Mouse (Mus musculus): ENCODE data around the gene Crabp2. TPM values are rescaled to one million over a fixed set of nuclear protein-coding genes. Genes with fewer than 3 reads are reported as not detected.

Crabp2 gene
- polyA plus RNA-seq, 1 experiment, result 1.4 TPM

DNA sequence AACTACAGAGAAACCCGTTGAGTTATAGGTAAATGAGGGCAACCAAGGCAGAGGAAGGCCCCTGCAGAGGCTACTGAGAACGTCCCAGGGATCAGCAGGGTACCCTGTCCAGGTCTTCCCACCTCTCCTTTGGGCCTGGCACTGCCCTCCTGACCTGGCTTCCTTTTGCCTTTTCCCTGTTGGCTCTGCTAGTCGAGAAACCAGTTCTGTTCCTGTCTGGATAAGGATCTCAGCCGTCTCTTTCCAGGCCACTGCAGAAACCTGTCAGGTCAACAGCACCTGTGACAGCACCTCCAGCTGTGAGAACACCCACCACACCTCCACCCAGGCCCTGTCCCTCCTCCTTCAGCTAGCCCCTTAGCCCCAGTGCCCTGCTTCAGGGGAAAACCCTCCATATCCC lies 10.0 kb downstream of the Crabp2 start:
- no peak for DNase-seq (ENCODE audit: low spot score)

DNA sequence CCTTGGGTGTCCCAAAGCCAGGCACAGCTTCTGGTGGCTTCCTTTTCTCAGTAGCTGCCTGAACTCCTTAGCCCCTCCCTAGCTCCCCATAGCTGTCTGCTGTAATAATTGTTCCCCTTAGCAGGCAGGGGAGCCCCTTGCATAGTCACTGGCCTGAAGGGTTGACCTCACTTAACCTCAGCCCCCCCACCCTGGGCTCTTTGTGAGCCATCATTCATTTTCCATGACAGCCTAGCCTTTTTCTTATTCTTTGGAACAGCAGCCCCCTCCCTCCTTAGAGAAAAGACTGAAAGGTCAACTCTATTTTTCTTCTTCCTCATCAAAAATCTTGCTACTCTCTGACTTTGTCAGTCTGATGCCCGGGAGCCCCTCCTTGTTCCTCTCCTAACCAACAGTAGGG lies 10.5 kb downstream of the Crabp2 start:
- DNase-seq (ENCODE audit: low spot score), result no peak

DNA sequence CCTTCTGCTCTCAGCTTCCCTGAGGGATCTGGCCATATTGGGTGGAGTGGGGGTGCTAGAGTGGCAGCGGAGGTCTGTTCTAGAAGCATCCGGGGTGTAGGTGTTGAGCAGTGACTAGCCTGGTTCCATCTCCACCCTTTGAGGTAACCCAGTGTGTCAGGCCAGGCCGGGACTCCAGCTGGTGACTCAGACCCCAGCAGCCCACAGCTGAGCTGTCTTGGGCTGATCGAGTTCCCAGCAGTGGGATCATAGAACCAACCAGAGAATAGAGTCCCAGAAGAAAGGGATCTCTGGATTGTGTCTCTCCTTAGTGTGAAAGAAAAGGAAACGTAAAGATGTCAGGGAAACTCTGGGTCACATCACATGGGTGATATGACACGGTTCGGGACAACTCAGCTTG lies 10.9 kb downstream of the Crabp2 start:
- DNase-seq (ENCODE audit: low spot score), result no peak

DNA sequence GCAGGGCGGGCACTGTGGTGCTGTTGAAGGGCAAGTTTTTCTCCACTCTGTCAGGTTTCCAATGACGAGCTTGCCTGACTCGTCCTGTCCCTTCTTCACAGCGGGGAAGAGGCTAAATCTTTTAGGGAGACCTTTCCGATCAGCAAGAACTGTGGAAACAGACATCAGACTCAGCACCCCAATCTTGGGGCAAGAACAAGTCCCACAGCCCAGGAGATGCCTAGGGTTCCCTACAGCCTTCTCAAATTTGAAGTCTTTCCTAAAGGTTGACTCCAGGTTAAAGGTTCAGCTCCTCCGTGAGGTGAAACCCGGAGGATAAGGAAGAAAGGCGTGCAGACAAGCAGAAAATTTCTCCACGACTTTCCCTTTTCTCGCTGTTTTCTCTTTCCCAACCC lies 11.7 kb downstream of the Crabp2 start:
- no peak for DNase-seq (ENCODE audit: low spot score)

- peak; percentile 67 for DNase-seq (ENCODE audit: low spot score)
Measured at GRCm38 (mm10) chr3:87960586-87961191, 12.2 kb downstream of the Crabp2 start.

- no peak for DNase-seq (ENCODE audit: low spot score)
Measured at GRCm38 (mm10) chr3:87970184-87970938, 21.9 kb downstream of the Crabp2 start.

- no peak for DNase-seq (ENCODE audit: low spot score)
Measured at GRCm38 (mm10) chr3:87970939-87971488, 22.5 kb downstream of the Crabp2 start, which contains the start of gene Nes. Gene Nes (plus strand): TSS chr3:87971078.

GRCm38 (mm10) chr3:87971489-87972202 lies 23.2 kb downstream of the Crabp2 start:
- no peak for DNase-seq (ENCODE audit: low spot score)

DNA sequence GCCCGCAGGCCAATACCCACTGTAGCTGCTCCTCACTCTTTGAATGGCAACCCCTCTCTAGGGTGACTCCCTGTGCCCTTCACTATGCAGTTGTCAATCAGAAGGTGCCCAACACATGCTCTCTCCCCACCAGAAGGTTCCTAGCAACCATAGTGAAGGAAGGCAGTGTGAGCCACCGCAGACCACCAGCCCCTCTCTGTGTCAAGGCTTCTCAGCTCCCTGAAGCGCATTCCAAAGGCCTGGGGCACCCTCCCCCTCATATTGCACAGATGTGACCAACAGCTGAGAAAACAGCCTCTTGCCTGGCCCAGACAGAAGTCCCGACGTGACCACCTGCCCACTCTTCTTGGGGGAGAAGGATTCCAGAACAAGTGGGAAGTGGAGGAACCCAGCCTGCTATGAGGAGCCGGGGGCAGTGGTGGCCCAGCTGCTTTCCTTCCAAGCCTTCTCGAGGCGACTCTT lies 23.8 kb downstream of the Crabp2 start:
- DNase-seq (ENCODE audit: low spot score), result no peak

GRCm38 (mm10) chr3:87972776-87973175 lies 24.3 kb downstream of the Crabp2 start:
- DNase-seq (ENCODE audit: low spot score), result no peak

GRCm38 (mm10) chr3:87973593-87974380 lies 25.3 kb downstream of the Crabp2 start:
- no peak for DNase-seq (ENCODE audit: low spot score)

GRCm38 (mm10) chr3:87974381-87974987 lies 26.0 kb downstream of the Crabp2 start:
- DNase-seq (ENCODE audit: low spot score), result no peak

DNA sequence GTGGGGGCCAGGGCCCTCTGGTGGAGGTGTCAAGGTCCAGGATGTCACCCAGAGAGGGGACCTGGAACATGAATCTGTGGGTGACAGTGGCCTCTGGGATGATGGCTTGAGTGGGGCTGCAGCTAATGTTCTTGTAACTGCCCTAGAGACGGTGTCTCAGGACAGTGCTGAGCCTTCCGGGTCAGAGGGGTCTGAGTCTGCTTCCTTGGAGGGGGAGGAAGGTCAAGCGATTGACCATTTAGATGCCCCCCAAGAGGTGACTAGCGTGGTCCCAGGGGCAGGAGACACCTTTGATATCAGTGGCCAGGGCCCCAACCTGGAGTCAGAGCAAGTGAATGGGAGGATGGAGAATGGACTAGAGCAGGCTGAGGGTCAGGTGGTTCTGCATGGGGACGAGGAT lies 31.0 kb downstream of the Crabp2 start:
- DNase-seq (ENCODE audit: low spot score), result no peak

GRCm38 (mm10) chr3:87980085-87980484 lies 31.6 kb downstream of the Crabp2 start:
- DNase-seq (ENCODE audit: low spot score), result no peak

- DNase-seq (ENCODE audit: low spot score), result no peak
Measured at GRCm38 (mm10) chr3:87980728-87981127, 32.3 kb downstream of the Crabp2 start.

- DNase-seq (ENCODE audit: low spot score), result no peak
Measured at GRCm38 (mm10) chr3:87981214-87981760, 32.8 kb downstream of the Crabp2 start.

DNA sequence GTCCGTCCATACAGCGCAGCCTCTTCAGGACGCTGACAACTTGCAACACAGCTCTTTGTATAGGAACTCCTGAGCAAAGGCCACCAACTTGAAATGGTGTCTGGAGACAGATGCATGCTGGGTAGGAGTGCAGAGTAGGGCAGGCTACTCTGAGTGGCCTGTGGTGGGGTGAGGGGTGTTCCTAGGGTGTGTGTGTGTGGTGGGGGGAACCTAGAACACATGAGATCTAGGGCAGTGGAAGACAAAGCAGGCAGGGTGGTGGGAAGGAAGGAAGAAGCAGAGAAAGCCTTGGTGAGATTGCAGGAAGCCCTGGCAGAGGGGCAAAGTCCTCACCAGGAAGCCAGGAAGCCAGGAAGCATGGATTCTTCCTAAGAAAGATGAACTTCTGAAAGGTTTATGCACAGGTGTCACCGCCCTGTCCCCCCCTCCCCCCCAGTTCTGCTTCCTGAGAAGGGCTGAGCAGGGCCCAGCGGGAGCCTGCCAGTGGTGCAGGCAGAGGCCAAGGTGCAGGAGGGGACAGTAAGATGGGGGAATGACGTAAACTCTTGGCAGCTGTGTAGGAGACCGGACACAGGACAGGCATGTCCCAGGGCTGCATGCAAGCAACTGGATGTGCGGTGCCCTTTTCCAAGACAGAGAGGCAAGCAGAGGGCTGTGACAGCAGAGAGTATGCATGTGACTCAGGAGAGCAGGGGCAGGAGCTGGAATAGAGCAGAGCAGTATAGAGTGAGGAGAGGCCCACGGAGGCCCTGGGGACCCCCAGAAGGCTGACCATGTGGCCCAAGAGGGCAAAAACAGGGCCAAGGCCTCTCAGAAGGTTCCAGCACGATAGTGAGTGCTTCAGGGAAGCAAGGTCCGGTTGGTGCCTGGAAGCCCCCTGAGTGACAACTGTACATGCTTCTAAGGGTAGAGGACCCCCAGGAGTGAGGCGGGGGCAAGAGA lies 33.7 kb downstream of the Crabp2 start:
- DNase-seq (ENCODE audit: low spot score), result no peak

DNA sequence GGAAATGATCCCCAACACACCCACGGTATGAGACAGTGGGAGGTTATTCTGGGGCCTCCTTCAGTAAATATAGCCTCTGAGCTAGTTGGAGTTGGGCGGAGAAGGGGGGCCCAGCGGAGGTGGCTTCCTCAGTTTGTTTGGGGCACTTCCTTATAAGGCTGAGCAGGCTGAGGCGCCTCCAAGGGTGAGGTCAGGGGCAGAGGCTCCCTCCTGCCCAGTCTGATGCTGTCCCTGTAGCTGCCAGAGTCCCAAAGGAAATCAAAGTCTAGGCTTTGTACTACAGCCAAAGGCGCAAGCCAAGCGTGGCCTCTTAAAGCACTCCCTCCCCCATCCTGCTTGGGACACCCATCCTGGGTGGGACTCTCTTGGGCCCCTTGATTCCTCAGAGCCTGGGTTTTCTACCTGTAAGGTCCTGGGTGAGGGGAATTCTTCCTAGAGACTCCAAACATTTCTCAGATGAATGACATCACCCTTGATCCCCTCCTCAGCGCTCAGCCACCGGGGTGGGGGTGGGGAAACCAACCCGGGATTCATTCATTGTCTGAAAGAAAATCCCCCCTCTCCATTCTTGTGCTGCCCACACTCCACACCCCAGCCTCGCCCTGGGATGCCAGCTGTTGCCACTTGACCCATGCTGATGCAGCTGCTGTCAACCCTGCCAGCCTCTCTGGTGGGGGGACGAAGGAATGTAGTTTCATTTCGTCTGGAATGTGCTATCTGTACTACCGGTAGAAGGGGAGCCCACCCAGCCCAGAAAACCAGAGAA lies 34.6 kb downstream of the Crabp2 start:
- no peak for DNase-seq (ENCODE audit: low spot score)

GRCm38 (mm10) chr3:87983627-87984026 lies 35.2 kb downstream of the Crabp2 start:
- no peak for DNase-seq (ENCODE audit: low spot score)

All from urinary bladder, adult 2 months (tissue).